Mouse (Mus musculus) midbrain, embryonic 10.5 days (tissue): Measurements from ENCODE around the gene Sema3f. TPM values are rescaled to one million over a fixed set of nuclear protein-coding genes. Genes with fewer than 3 reads are reported as not detected.

ENCODE experiments used
- DNase-seq: peaks from one replicate; pipeline ENCODE4 v3.0.0-alpha.2; 2017; ENCODE audit warnings: low spot score
- H3K27ac ChIP-seq: fragments of 300-500 bp; sonication (generic); replicated peaks from 2 replicates; pipeline ENCODE4 v1.5.1; 2016; ENCODE audit warnings: mild to moderate bottlenecking
- H3K27me3 ChIP-seq: fragments of 300-500 bp; sonication (generic); 2 replicates; pipeline ENCODE4 v1.6.1; 2016; ENCODE audit warnings: low read depth, mild to moderate bottlenecking; ENCODE audit not compliant: poor library complexity, severe bottlenecking
- H3K36me3 ChIP-seq: fragments of 300-500 bp; sonication (generic); 2 replicates; pipeline ENCODE4 v1.6.1; 2016; ENCODE audit warnings: mild to moderate bottlenecking, moderate library complexity
- H3K4me1 ChIP-seq: fragments of 300-500 bp; sonication (generic); 2 replicates; pipeline ENCODE4 v1.6.1; 2016
- H3K4me3 ChIP-seq: fragments of 300-500 bp; sonication (generic); 2 replicates; pipeline ENCODE4 v1.5.1; 2016; ENCODE audit warnings: mild to moderate bottlenecking, moderate library complexity
- H3K9me3 ChIP-seq: fragments of 300-500 bp; sonication (generic); replicated peaks from 2 replicates; pipeline ENCODE4 v1.6.1; 2016; ENCODE audit warnings: mild to moderate bottlenecking
- WGBS: fragments of 180-500 bp; shearing (Covaris S2); methylation state at CpG from one replicate; pipeline ENCODE4 v1.1.7; 2016; 5-methylcytosine and 5-hydroxymethylcytosine counted together
- polyA plus RNA-seq: library from polyadenylated mRNA; unstranded; fragments of >200 nt; fragmentation: Nextera tagmentation; extraction: Ambion mirVana; gene quantifications from 2 replicates; pipeline ENCODE4 v1.2.1, GENCODE M21; 2016

The Sema3f gene
- polyA plus RNA-seq, 1 experiment from 2014 or later: 17.2 TPM

- peak overlapping the region; percentile 65 for H3K4me3 ChIP-seq
- H3K27ac ChIP-seq: no peak overlapping the region
- no peaks in the 10 kb centered on the region for H3K36me3 ChIP-seq
- no peaks in the 10 kb centered on the region for H3K9me3 ChIP-seq
- peaks cover 51% of the 10 kb centered on the region for H3K27me3 ChIP-seq
- DNase-seq: no peak
- H3K4me1 ChIP-seq: peaks cover 78% of the 10 kb centered on the region
- WGBS: 88% methylated on average over 7 of the region's 7 CpGs
These were observed 45.0 kb downstream of the Sema3f start for GRCm38 (mm10) chr9:107665308-107665707.

GRCm38 (mm10) chr9:107663525-107663924, 46.8 kb downstream of the Sema3f start:
- H3K36me3 ChIP-seq: peaks cover 3% of the 10 kb centered on the region; the same call in 1 of the 2 replicates
- peak; percentile 49 for DNase-seq
- no peaks in the 10 kb centered on the region for H3K9me3 ChIP-seq
- 42% methylated on average over 9 of the region's 9 CpGs for WGBS
- H3K27me3 ChIP-seq: peaks cover 48% of the 10 kb centered on the region
- H3K4me1 ChIP-seq: peaks cover 66% of the 10 kb centered on the region
- H3K4me3 ChIP-seq: no peak overlapping the region; the same call in 1 of the 2 replicates
- peak overlapping the region; percentile 72 for H3K27ac ChIP-seq

- peaks cover 59% of the 10 kb centered on the region for H3K4me1 ChIP-seq
- H3K27ac ChIP-seq: peak overlapping the region; percentile 72
- WGBS: 91% methylated on average over 8 of the region's 8 CpGs
- H3K27me3 ChIP-seq: peaks cover 36% of the 10 kb centered on the region
- no peak overlapping the region for H3K4me3 ChIP-seq
- DNase-seq: no peak
- H3K36me3 ChIP-seq: peaks cover 6% of the 10 kb centered on the region; the same call in 1 of the 2 replicates
- no peaks in the 10 kb centered on the region for H3K9me3 ChIP-seq
These were observed 47.9 kb downstream of the Sema3f start for GRCm38 (mm10) chr9:107662342-107662741.

DNA sequence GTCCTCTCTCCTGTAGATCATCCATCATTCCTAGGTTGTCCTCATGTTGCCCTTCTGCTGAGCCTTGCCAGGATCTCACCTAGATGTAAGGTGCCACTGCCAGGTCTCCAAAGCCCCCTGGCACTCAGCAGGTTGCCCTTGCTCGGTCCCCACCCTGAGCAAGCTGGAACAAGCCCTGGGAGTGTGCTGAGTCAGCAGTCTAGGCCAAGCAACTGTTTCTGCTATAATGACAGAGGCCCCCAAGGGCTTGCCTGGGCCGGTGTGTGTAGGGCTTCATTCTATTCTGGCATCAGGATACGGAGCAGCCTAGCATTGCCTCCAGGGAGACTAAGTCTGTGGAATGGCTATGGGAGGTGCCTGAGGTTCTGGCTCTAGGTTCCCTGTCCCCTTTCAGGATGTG, 49.5 kb downstream of the Sema3f start:
- Histone ChIP-seq H3K4me1 (peaks cover 46% of the 10 kb centered on the region), H3K27me3 (peaks cover 21% of the 10 kb centered on the region), H3K36me3 (peaks cover 12% of the 10 kb centered on the region; the same call in 1 of the 2 replicates), H3K4me3 (no peak overlapping the region), H3K27ac (no peak overlapping the region), H3K9me3 (no peaks in the 10 kb centered on the region)
- DNase-seq: no peak
- 86% methylated on average over 3 of the region's 3 CpGs for WGBS

DNA sequence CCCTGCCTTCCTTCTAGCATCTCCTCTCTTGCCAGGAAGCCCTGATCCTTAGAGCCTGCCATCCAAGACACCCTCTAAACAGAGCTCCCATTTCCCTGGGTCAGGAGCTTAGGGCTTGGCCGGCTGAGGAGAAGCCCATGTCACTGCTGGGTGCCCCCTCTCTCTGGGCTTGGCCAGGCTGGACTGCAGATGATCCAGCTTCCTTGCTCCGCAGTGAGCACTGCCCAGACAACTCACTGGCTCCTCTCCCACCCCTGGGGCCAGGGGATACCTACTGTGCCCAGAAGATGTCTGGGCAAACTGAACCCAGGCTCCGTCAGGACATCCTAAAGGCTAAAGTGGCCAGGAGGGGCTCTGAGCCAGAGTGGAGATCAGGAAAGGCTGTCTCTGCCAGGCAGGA, 50.3 kb downstream of the Sema3f start:
- Histone ChIP-seq H3K27ac (peak overlapping the region; percentile 55; the same call in 1 of the 2 replicates), H3K36me3 (peaks cover 12% of the 10 kb centered on the region; the same call in 1 of the 2 replicates), H3K4me1 (peaks cover 38% of the 10 kb centered on the region), H3K4me3 (0 out of 2 replicates have a peak overlapping the region, but pooled peaks have one; percentile 7), H3K9me3 (no peaks in the 10 kb centered on the region), H3K27me3 (peaks cover 13% of the 10 kb centered on the region)
- WGBS: 89% methylated on average over 3 of the region's 3 CpGs
- no peak for DNase-seq

- Histone ChIP-seq H3K9me3 (no peaks in the 10 kb centered on the region), H3K27me3 (0 out of 2 replicates have a peak, but pooled peaks cover 10% of the 10 kb centered on the region), H3K36me3 (peaks cover 12% of the 10 kb centered on the region; the same call in 1 of the 2 replicates), H3K4me1 (peaks cover 35% of the 10 kb centered on the region), H3K27ac (peak overlapping the region; percentile 55; the same call in 1 of the 2 replicates), H3K4me3 (0 out of 2 replicates have a peak overlapping the region, but pooled peaks have one; percentile 7)
- no peak for DNase-seq
- 92% methylated on average over 10 of the region's 10 CpGs for WGBS
These were observed 50.7 kb downstream of the Sema3f start for GRCm38 (mm10) chr9:107659551-107659950.

DNA sequence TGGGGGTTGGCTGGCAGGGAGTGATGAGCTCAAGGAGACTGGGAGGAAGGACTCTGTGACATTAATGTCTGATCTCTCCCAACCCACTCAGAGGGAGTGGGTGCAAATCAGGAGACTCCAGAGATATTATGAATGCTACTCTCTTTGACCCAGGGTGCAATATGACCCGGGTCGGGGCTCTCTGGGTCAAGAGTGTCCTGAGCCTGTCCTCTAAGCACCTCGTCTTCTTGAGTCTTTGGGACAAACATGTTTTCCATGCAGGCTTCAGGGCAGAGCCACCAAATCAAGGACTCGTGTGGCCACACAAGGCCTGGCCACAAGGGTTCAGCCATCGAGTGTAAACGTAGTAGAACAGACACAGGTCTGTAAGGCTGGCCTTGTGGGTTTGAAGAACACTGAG, 52.2 kb downstream of the Sema3f start:
- no peak overlapping the region for H3K4me3 ChIP-seq
- H3K9me3 ChIP-seq: no peaks in the 10 kb centered on the region
- H3K36me3 ChIP-seq: peaks cover 12% of the 10 kb centered on the region; the same call in 1 of the 2 replicates
- peaks cover 24% of the 10 kb centered on the region for H3K4me1 ChIP-seq
- no peak overlapping the region for H3K27ac ChIP-seq
- H3K27me3 ChIP-seq: 0 out of 2 replicates have a peak, but pooled peaks cover 10% of the 10 kb centered on the region
- WGBS: 89% methylated on average over 6 of the region's 6 CpGs
- no peak for DNase-seq

DNA sequence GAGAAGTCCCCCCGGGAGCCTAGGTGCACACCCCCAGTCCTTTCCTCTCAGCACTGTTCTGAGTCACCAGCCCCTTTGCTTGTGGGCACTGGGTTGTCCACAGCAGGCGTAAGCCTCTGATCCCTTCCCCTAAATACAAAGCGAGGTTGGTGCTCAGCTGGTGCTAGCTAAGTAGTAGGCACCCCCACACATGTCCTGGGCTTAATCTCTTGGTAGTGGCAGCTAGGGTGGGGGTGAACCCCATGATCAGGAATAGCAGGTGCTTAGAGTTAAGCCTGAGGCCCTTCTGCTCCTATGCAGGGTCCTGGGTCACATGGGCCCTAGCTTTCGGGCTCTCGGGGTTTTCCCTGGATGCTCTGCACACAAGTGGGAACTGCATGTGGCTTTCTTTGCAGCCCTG, 53.1 kb downstream of the Sema3f start:
- H3K4me3 ChIP-seq: no peak overlapping the region
- 87% methylated on average over 5 of the region's 5 CpGs for WGBS
- H3K4me1 ChIP-seq: peaks cover 15% of the 10 kb centered on the region
- no peak for DNase-seq
- 0 out of 2 replicates have a peak, but pooled peaks cover 10% of the 10 kb centered on the region for H3K27me3 ChIP-seq
- no peak overlapping the region for H3K27ac ChIP-seq
- peaks cover 12% of the 10 kb centered on the region; the same call in 1 of the 2 replicates for H3K36me3 ChIP-seq
- H3K9me3 ChIP-seq: no peaks in the 10 kb centered on the region

- Histone ChIP-seq H3K27me3 (0 out of 2 replicates have a peak, but pooled peaks cover 3% of the 10 kb centered on the region), H3K4me1 (peaks cover 30% of the 10 kb centered on the region), H3K36me3 (peaks cover 12% of the 10 kb centered on the region; the same call in 1 of the 2 replicates), H3K9me3 (no peaks in the 10 kb centered on the region), H3K4me3 (no peak overlapping the region), H3K27ac (no peak overlapping the region)
- no peak for DNase-seq
- WGBS: 77% methylated on average over 4 of the region's 4 CpGs
These were observed 55.7 kb downstream of the Sema3f start for GRCm38 (mm10) chr9:107654585-107654984.

DNA sequence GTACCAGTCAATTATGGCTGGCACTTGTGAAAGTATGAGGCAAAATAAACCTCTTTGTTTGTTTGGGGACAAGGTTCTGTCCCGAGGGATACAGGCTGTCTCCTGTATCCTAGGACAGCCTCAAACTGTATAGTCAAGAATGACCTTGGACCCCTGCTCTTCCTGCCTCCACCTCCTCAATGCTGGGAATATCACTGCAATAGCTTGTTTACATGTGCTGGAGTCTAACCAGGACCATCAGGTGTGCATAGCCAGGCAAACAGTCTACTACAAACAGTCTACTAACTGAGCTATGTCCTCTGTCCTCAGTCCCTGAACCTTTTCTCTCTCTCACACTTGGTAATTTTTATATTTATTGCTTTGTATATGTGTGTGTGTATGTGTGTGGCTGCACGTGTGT, 56.8 kb downstream of the Sema3f start:
- WGBS: 97% methylated on average over 2 of the region's 2 CpGs
- peaks cover 9% of the 10 kb centered on the region; the same call in 1 of the 2 replicates for H3K36me3 ChIP-seq

GRCm38 (mm10) chr9:107650708-107651481, 59.4 kb downstream of the Sema3f start:
- DNase-seq: no peak
- Histone ChIP-seq H3K4me1 (peaks cover 22% of the 10 kb centered on the region), H3K27ac (peak overlapping the region; percentile 10), H3K4me3 (no peak overlapping the region), H3K27me3 (no peaks in the 10 kb centered on the region), H3K9me3 (no peaks in the 10 kb centered on the region), H3K36me3 (0 out of 2 replicates have a peak, but pooled peaks cover under 1% of the 10 kb centered on the region)
- 56% methylated on average over 12 of the region's 12 CpGs for WGBS

More for the DNA sequence above, 56.8 kb downstream of the Sema3f start:
- peaks cover 29% of the 10 kb centered on the region for H3K4me1 ChIP-seq
- H3K27me3 ChIP-seq: no peaks in the 10 kb centered on the region
- no peak for DNase-seq
- H3K27ac ChIP-seq: no peak overlapping the region
- no peak overlapping the region for H3K4me3 ChIP-seq
- no peaks in the 10 kb centered on the region for H3K9me3 ChIP-seq

GRCm38 (mm10) chr9:107650225-107650624, 60.0 kb downstream of the Sema3f start:
- H3K27ac ChIP-seq: peak overlapping the region; percentile 10; the same call in 1 of the 2 replicates
- WGBS: 83% methylated on average over 7 of the region's 7 CpGs
- H3K4me3 ChIP-seq: no peak overlapping the region
- peaks cover 25% of the 10 kb centered on the region for H3K4me1 ChIP-seq
- H3K36me3 ChIP-seq: no peaks in the 10 kb centered on the region
- DNase-seq: no peak
- 0 out of 2 replicates have a peak, but pooled peaks cover 1% of the 10 kb centered on the region for H3K27me3 ChIP-seq
- H3K9me3 ChIP-seq: no peaks in the 10 kb centered on the region

DNA sequence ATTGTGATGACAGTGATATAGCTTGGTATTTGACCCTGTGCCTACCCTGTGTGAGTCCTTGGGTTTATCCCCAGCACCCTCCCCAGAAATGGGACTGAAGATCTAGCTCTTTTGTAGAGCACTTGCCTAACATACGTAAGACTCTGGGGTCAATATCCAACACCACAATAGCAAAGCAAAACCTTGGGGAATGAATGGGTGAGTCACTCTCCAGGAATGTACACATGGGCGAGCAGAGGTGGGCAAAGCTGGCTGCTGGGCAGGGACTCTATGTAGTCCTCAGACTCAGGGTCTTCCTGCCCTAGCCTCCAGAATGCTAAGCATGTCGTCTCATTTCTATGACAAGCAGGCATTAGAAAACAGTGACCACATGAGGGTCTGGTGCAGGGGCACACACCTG, 61.5 kb downstream of the Sema3f start:
- 84% methylated on average over 3 of the region's 3 CpGs for WGBS
- no peaks in the 10 kb centered on the region for H3K36me3 ChIP-seq
- DNase-seq: no peak
- no peak overlapping the region for H3K27ac ChIP-seq
- 0 out of 2 replicates have a peak, but pooled peaks cover 5% of the 10 kb centered on the region for H3K27me3 ChIP-seq
- peaks cover 40% of the 10 kb centered on the region for H3K4me1 ChIP-seq
- no peak overlapping the region for H3K4me3 ChIP-seq
- H3K9me3 ChIP-seq: no peaks in the 10 kb centered on the region
